Mouse (Mus musculus) E14TG2a.4 (cell line): ENCODE measurements around the gene Ttc28.

Experiments
- H3K27me3 ChIP-seq: 2 replicates; pipeline ENCODE4 v1.6.1; 2014; ENCODE audit warnings: low read length, control low read depth; ENCODE audit not compliant: insufficient read depth
- H3K36me3 ChIP-seq: 2 replicates; pipeline ENCODE4 v1.6.1; 2014; ENCODE audit warnings: low read length, control low read depth; ENCODE audit not compliant: insufficient read depth
- H3K4me1 ChIP-seq: replicated peaks from 2 replicates; pipeline ENCODE4 v1.6.1; 2014; ENCODE audit warnings: low read depth, low read length, control low read depth
- H3K4me3 ChIP-seq: replicated peaks from 2 replicates; pipeline ENCODE4 v1.5.1; 2014; ENCODE audit warnings: mild to moderate bottlenecking, low read length
- H3K9me3 ChIP-seq: 2 replicates; pipeline ENCODE4 v1.6.1; 2014; ENCODE audit warnings: low read length, control low read depth
- CTCF ChIP-seq: conservative IDR thresholded peaks from 2 replicates; pipeline ENCODE4 v1.5.1; 2014; ENCODE audit warnings: low read length
- NANOG ChIP-seq: IDR thresholded peaks from 2 replicates; pipeline ENCODE4 v1.6.1; 2014; ENCODE audit warnings: borderline replicate concordance, low read length, mixed read lengths
- POU5F1 ChIP-seq: IDR thresholded peaks from 2 replicates; pipeline ENCODE4 v1.6.1; 2014; ENCODE audit warnings: low read length, borderline replicate concordance

Gene Ttc28

GRCm38 (mm10) chr5:111318946-111319345, 439.3 kb downstream of the Ttc28 start:
- Histone ChIP-seq H3K4me1 (peaks cover 8% of the 10 kb centered on the region), H3K9me3 (0 out of 2 replicates have a peak, but pooled peaks cover 1% of the 10 kb centered on the region), H3K36me3 (no peaks in the 10 kb centered on the region), H3K27me3 (peaks cover 9% of the 10 kb centered on the region; the same call in 1 of the 2 replicates), H3K4me3 (no peak overlapping the region)
- TF ChIP-seq CTCF (no peak), POU5F1 (no peak), NANOG (no peak)

DNA sequence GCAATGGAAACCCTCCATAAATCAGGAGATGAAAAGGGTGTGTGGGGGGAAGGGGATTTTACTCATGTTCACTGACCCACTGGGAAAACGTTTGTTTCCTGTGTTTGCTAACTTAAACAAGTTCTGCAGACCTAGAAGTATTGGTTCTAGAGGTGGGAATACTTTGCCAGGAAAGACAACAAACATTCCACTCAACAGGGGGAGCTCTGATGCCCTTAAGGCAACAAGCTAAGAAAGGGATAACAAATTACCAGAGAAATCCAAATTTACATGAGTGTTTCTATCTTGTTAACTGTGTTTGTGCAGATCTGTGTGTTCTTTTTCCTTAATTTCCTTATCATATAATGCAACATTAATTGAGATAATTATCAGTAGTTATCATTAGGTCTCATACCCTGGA, 446.2 kb downstream of the Ttc28 start:
- TF ChIP-seq POU5F1 (no peak), CTCF (peak; percentile 28)
- Histone ChIP-seq H3K4me3 (no peak overlapping the region), H3K4me1 (peaks cover 14% of the 10 kb centered on the region), H3K36me3 (no peaks in the 10 kb centered on the region), H3K27me3 (0 out of 2 replicates have a peak, but pooled peaks cover 5% of the 10 kb centered on the region), H3K9me3 (no peaks in the 10 kb centered on the region)

GRCm38 (mm10) chr5:111327420-111327819, 447.8 kb downstream of the Ttc28 start:
- Histone ChIP-seq H3K9me3 (no peaks in the 10 kb centered on the region), H3K4me1 (peaks cover 25% of the 10 kb centered on the region), H3K4me3 (no peak overlapping the region), H3K27me3 (0 out of 2 replicates have a peak, but pooled peaks cover 5% of the 10 kb centered on the region), H3K36me3 (peaks cover 1% of the 10 kb centered on the region; the same call in 1 of the 2 replicates)
- no peak for TF ChIP-seq CTCF
- TF ChIP-seq POU5F1, result no peak
- no peak for TF ChIP-seq NANOG

DNA sequence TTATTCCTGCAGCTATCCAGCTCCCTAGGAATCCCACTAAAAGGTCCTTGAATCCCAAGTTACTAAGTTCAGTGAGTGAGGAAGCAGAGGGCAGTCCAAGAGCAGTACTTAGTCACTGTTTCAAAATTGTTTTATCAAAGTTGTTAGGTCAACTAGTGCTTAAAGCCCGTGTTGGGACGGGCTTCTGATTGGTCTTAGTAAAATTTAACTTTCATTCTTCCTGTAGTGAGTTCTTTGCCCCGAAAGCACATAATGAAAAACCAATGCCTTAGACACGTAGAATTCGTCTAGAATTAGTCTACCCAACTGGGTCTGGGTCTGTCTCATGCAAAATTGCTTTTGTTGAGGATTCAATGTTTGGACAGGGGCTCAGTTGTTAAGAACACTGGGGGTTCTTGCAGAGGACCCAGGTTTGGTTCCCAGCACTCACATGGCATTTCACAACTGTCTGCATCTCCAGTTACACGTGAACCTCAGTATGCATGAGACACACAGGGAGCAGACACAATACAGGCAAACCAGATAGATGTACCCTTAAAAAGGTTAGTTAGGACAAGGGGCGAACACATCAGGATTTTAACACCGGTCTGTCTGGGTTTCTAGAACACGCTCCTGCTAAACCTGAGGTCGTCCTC, 450.3 kb downstream of the Ttc28 start:
- H3K4me3 ChIP-seq, result peak overlapping the region; percentile 99
- H3K4me1 ChIP-seq, result peaks cover 50% of the 10 kb centered on the region
- peaks cover 23% of the 10 kb centered on the region for H3K36me3 ChIP-seq
- TF ChIP-seq NANOG (no peak), CTCF (no peak), POU5F1 (no peak)
- H3K9me3 ChIP-seq, result no peaks in the 10 kb centered on the region
- H3K27me3 ChIP-seq, result no peaks in the 10 kb centered on the region

DNA sequence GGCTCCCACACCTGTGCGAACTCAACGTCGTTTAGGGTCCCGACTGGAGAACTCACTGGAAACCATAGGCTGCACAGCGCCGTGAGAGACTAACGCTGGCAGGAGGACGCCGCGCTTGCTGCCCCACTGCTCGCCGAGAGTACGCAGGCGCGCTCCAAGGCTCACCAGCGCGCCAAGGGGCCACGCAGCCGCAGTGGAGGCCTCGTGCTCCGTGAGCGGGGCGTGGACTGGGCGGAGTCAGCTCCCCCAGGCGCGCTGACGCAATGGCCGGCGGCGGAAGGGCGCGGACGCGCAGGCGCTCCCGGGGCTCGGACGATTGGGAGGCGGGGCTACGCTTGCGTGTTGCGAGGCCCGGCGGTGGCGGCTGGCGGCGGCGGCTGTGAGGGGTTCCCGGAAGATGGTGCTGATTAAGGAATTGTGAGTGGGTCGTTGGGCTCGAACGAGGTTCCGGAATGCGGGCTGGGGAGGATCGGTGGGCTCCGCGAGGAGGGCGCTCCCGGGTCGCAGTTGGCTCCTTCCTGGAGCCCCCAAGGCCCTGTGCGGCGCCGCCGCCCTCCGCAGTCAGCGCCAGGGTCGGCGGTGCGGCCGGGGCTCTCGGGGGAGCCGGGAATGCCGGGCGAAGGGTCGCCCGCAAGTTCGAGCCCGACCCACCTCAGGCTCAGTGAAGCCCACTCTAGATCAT, 451.0 kb downstream of the Ttc28 start, which contains the start of gene Pitpnb:
Gene Pitpnb (plus strand): TSS at position 347 of the 682 bp plus-strand sequence.
- peaks cover 56% of the 10 kb centered on the region for H3K4me1 ChIP-seq
- H3K27me3 ChIP-seq, result no peaks in the 10 kb centered on the region
- peak within 1 kb of the TSS; percentile 99 for H3K4me3 ChIP-seq
- peaks cover 30% of the 10 kb centered on the region for H3K36me3 ChIP-seq
- no peaks in the 10 kb centered on the region for H3K9me3 ChIP-seq
- no peak for TF ChIP-seq CTCF
- TF ChIP-seq NANOG, result no peak
- TF ChIP-seq POU5F1, result no peak

DNA sequence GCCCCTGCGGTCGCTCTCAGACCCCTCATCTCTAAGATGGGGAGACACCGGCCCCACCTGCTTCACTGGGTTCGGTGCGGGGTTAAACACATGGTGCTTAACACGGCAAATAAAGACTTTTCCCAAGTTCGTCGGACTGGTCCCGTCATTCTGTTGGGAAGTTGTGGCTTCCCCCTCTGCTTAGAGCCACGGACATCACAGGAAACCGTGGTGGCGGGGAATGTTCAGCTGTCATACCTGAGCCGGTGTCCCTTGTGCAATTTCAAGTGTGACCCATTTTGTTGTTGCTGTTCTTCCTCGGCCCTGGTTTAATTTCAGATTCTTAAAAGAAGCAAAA, 451.5 kb downstream of the Ttc28 start:
- Histone ChIP-seq H3K4me3 (peak overlapping the region; percentile 99), H3K27me3 (no peaks in the 10 kb centered on the region), H3K4me1 (peaks cover 62% of the 10 kb centered on the region), H3K36me3 (peaks cover 35% of the 10 kb centered on the region), H3K9me3 (no peaks in the 10 kb centered on the region)
- TF ChIP-seq NANOG, result no peak
- no peak for TF ChIP-seq POU5F1

- H3K4me3 ChIP-seq, result no peak overlapping the region
- peaks cover 84% of the 10 kb centered on the region for H3K36me3 ChIP-seq
- peaks cover 62% of the 10 kb centered on the region for H3K4me1 ChIP-seq
- H3K9me3 ChIP-seq, result no peaks in the 10 kb centered on the region
- TF ChIP-seq POU5F1 (no peak), NANOG (no peak), CTCF (no peak)
- no peaks in the 10 kb centered on the region for H3K27me3 ChIP-seq
Observed at GRCm38 (mm10) chr5:111335939-111336691, 456.5 kb downstream of the Ttc28 start.
